Mouse (Mus musculus) midbrain, embryonic 10.5 days (tissue): ENCODE data around the gene Tfeb. TPM values are rescaled to one million over a fixed set of nuclear protein-coding genes. Genes with fewer than 3 reads are reported as not detected.

ENCODE experiments used
- DNase-seq: peaks from one replicate; pipeline ENCODE4 v3.0.0-alpha.2; 2017; ENCODE audit warnings: low spot score
- H3K27ac ChIP-seq: fragments of 300-500 bp; sonication (generic); replicated peaks from 2 replicates; pipeline ENCODE4 v1.5.1; 2016; ENCODE audit warnings: mild to moderate bottlenecking
- H3K27me3 ChIP-seq: fragments of 300-500 bp; sonication (generic); 2 replicates; pipeline ENCODE4 v1.6.1; 2016; ENCODE audit warnings: low read depth, mild to moderate bottlenecking; ENCODE audit not compliant: poor library complexity, severe bottlenecking
- H3K36me3 ChIP-seq: fragments of 300-500 bp; sonication (generic); 2 replicates; pipeline ENCODE4 v1.6.1; 2016; ENCODE audit warnings: mild to moderate bottlenecking, moderate library complexity
- H3K4me1 ChIP-seq: fragments of 300-500 bp; sonication (generic); 2 replicates; pipeline ENCODE4 v1.6.1; 2016
- H3K4me3 ChIP-seq: fragments of 300-500 bp; sonication (generic); 2 replicates; pipeline ENCODE4 v1.5.1; 2016; ENCODE audit warnings: mild to moderate bottlenecking, moderate library complexity
- H3K9me3 ChIP-seq: fragments of 300-500 bp; sonication (generic); replicated peaks from 2 replicates; pipeline ENCODE4 v1.6.1; 2016; ENCODE audit warnings: mild to moderate bottlenecking
- WGBS: fragments of 180-500 bp; shearing (Covaris S2); methylation state at CpG from one replicate; pipeline ENCODE4 v1.1.7; 2016; 5-methylcytosine and 5-hydroxymethylcytosine counted together
- polyA plus RNA-seq: library from polyadenylated mRNA; unstranded; fragments of >200 nt; fragmentation: Nextera tagmentation; extraction: Ambion mirVana; gene quantifications from 2 replicates; pipeline ENCODE4 v1.2.1, GENCODE M21; 2016

The Tfeb gene
- polyA plus RNA-seq, 1 experiment from 2014 or later: 1.9 TPM

DNA sequence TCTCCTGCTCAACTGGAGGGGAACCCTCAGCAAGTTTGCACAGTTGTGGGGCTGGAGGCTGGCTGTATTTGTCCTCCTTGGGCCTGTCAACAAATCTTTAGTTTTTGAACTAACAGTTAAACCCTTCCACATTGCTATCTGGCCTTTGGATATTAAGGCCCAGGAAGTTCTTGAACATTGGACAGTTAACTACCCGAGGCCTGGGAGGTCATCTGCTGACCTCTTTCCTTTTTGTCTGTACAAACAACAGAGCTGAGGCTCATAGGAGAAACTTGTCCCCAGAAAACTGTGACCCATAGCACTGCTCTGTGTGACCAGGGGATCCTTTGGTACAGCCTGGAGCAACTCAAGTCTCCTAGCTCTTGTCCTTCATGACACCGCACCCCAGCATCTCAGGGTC is 37.8 kb upstream of the Tfeb start:
- peaks cover 34% of the 10 kb centered on the region for H3K27me3 ChIP-seq
- peaks cover 59% of the 10 kb centered on the region for H3K36me3 ChIP-seq
- no peak for DNase-seq
- H3K4me1 ChIP-seq: peaks cover 45% of the 10 kb centered on the region
- H3K9me3 ChIP-seq: no peaks in the 10 kb centered on the region
- no peak overlapping the region for H3K27ac ChIP-seq
- H3K4me3 ChIP-seq: no peak overlapping the region
- WGBS: 84% methylated on average over 2 of the region's 2 CpGs

DNA sequence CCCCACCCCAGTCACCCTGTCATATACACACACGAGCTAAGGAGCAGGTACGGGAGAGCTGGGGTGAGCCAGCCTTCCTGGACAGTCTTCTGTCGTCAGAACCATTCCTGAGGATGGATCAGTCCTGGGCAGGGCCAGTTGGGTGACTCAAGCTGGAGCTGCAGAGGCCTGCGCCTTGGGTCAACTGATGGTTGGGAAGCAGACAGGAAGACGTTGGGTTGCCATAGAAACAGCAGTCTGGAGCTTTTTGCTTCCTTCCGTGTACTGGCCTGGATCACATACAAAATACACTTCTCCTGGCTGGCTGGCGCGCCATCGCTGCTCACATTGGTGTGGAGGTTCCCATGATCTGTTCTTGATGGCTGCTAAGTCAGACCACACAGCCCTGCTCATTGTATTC is 35.0 kb upstream of the Tfeb start:
- no peak overlapping the region for H3K4me3 ChIP-seq
- DNase-seq: no peak
- H3K36me3 ChIP-seq: peaks cover 65% of the 10 kb centered on the region
- WGBS: 85% methylated on average over 9 of the region's 9 CpGs
- peaks cover 26% of the 10 kb centered on the region for H3K4me1 ChIP-seq
- no peaks in the 10 kb centered on the region for H3K9me3 ChIP-seq
- H3K27ac ChIP-seq: no peak overlapping the region
- H3K27me3 ChIP-seq: peaks cover 40% of the 10 kb centered on the region

DNA sequence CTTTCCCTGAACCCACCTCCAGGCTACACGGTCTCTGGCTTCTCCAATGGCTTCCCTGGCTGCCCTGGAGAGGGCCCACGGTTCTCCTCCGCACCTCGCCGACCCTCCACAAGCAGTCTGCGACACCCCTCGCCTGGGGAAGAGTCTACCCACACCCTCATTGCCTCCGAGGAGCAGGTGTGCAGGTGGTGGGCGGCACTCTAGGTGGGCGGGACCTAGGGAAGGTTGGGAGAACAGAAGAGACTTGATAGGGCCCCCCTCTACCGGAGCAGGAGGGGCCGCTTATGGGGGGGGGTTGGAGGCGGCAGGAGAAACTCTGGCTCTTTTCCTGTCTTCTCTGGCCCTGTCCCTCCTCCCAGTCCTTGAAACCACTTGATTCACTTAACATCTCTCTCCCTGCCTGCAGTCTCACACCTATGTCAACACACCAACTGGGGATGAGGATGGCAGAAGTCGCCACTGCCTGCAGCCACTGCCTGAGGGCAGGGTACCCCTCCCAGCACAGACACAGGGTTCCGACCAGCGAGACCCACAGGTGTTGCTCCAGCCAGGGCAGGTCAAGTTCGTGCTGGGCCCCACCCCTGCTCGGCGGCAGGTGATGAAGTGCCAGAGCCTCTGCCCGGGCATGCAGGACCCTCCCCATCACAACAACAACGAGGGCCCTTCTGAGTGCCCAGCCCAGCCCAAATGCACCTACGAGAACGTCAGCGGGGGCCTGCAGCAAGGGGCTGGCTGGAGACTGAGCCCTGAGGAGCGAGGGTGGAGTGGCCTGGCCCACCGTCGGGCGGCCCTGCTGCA is 34.1 kb upstream of the Tfeb start:
- 42% methylated on average over 28 of the region's 28 CpGs for WGBS
- Histone ChIP-seq H3K27ac (peak overlapping the region; percentile 0; the same call in 1 of the 2 replicates), H3K9me3 (no peaks in the 10 kb centered on the region), H3K27me3 (peaks cover 37% of the 10 kb centered on the region), H3K4me3 (peak overlapping the region; percentile 14; the same call in 1 of the 2 replicates), H3K36me3 (peaks cover 63% of the 10 kb centered on the region), H3K4me1 (peaks cover 26% of the 10 kb centered on the region)
- DNase-seq: no peak

DNA sequence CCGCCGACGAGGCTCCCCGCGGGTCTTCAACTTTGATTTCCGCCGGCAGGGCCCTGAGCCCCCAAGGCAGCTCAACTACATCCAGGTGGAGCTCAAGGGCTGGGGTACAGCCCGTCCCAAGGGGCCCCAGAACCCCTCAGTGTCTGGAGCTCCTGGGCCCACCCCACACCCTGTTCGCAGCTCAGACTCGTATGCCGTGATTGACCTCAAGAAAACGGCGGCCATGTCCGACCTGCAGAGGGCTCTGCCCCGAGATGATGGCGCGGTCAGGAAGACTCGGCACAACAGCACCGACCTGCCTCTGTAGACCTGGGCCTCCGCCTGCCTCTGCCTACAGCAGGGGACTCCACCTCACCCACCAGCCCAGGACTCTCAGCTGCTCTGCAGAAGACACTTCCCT is 33.3 kb upstream of the Tfeb start:
- Histone ChIP-seq H3K36me3 (peaks cover 56% of the 10 kb centered on the region), H3K27ac (peak overlapping the region; percentile 0; the same call in 1 of the 2 replicates), H3K4me1 (peaks cover 26% of the 10 kb centered on the region), H3K9me3 (no peaks in the 10 kb centered on the region), H3K4me3 (peak overlapping the region; percentile 16; the same call in 1 of the 2 replicates), H3K27me3 (peaks cover 37% of the 10 kb centered on the region)
- 28% methylated on average over 20 of the region's 20 CpGs for WGBS
- DNase-seq: no peak

DNA sequence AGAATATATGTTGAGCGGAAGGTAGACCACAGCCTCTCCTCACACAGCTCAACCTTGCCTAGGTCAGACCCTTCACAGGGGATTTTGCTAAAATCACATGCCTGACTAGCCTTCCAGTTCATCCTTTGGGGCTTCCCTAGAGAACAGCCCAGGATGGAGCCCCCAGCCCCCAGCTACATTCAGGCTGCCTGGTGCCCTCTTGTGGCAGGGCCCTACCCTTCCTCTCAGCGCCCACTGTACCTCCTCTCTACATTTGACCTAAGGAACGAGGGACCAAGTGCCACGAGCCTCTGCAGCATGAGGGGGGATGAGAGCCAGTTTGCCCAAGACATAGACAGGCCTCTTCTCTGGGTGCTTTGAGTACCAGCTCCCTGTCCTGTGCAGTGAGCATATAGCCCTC is 32.1 kb upstream of the Tfeb start:
- 78% methylated on average over 4 of the region's 4 CpGs for WGBS
- DNase-seq: no peak

DNA sequence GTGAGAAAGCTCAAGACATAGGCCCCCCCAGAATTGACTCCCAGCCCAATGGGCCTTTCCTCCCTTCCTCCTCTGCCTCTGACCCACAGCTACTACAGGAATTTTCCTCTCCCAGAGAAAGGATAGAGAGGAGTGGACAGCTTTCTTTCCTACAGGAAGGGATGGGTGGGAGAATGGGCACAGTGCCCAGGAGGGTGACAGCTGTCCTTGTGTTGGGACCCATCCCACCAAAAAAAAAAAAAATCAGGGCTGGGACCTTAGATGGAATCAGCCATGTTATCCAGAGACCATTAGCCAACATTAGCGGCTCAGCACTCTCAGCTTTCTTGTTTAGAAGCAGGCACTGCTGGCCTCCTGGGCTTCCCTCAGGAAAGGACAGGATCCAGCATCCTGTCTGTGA is 30.6 kb upstream of the Tfeb start:
- 85% methylated on average over 1 of the region's 1 CpGs for WGBS
- H3K36me3 ChIP-seq: peaks cover 33% of the 10 kb centered on the region

More for the DNA sequence above, 32.1 kb upstream of the Tfeb start:
- Histone ChIP-seq H3K4me3 (no peak overlapping the region), H3K9me3 (no peaks in the 10 kb centered on the region), H3K27ac (no peak overlapping the region), H3K4me1 (peaks cover 25% of the 10 kb centered on the region), H3K36me3 (peaks cover 47% of the 10 kb centered on the region), H3K27me3 (peaks cover 37% of the 10 kb centered on the region)

DNA sequence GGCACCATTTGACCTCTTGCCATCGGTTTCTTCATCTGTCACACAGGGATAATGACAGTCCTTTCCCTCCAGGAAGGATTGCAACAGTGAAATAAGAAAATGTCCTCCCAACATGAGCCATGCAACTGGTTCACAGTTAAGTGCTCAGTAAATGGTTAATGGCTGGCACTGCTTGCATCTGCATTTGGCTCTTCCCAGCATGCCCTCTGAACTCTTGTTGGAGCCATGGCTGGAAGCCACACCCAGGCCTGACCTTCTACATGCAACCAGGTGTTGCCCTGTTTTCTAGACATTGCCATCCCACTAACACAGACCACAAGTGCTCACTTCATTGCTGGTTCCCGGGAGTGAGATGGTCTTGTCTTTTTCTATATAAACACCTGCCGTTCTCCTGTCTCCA is 28.9 kb upstream of the Tfeb start:
- Histone ChIP-seq H3K36me3 (peaks cover 15% of the 10 kb centered on the region), H3K4me1 (peaks cover 8% of the 10 kb centered on the region), H3K4me3 (no peak overlapping the region), H3K27ac (no peak overlapping the region), H3K9me3 (no peaks in the 10 kb centered on the region), H3K27me3 (peaks cover 22% of the 10 kb centered on the region)
- no peak for DNase-seq
- WGBS: 86% methylated on average over 3 of the region's 3 CpGs

More for the DNA sequence above, 30.6 kb upstream of the Tfeb start:
- Histone ChIP-seq H3K9me3 (no peaks in the 10 kb centered on the region), H3K4me1 (peaks cover 21% of the 10 kb centered on the region), H3K27me3 (peaks cover 37% of the 10 kb centered on the region), H3K4me3 (no peak overlapping the region), H3K27ac (no peak overlapping the region)
- DNase-seq: no peak

DNA sequence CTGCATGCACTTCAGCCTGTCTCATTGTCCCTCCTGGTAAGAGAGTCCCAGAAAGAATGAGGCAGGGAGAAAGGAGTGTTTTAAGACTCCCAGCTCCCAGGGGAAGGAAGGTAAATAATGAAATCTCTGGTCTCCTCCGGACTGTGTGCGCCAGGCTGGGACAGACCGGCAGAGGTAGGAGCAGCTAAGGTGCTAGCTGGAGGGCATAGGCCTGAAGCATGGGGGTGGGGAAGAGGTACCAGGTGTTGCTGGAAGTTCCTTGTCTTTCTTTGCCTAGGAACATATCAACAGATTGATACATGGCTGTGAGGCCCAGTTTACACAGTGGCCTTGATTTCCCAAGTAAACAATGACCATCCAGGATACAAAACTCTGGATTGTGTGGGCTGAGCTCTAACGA is 27.9 kb upstream of the Tfeb start:
- H3K4me1 ChIP-seq: no peaks in the 10 kb centered on the region
- H3K27me3 ChIP-seq: peaks cover 12% of the 10 kb centered on the region
- no peak overlapping the region for H3K27ac ChIP-seq
- H3K4me3 ChIP-seq: no peak overlapping the region
- no peaks in the 10 kb centered on the region for H3K9me3 ChIP-seq
- DNase-seq: no peak
- 85% methylated on average over 4 of the region's 4 CpGs for WGBS
- H3K36me3 ChIP-seq: peaks cover 6% of the 10 kb centered on the region; the same call in 1 of the 2 replicates

DNA sequence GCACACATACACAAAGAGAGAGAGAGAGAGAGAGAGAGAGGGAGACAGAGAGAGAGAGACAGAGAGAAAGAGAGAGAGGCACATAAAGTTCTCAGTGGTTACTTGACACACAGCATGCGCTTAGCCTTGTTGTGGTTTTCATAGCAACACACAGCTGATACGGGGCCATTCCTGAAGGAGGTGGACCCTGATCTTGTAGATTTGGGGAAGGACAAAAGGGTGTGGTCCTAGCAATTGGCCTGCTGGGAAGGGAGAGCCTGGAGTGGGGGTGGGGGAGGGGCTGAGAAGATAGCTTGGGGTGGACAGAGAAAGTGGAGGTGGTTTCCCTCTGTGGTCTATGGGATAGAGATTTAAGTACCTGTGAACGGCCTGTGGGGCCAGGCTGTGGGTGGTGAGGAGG is 26.8 kb upstream of the Tfeb start:
- DNase-seq: no peak
- 80% methylated on average over 3 of the region's 3 CpGs for WGBS

DNA sequence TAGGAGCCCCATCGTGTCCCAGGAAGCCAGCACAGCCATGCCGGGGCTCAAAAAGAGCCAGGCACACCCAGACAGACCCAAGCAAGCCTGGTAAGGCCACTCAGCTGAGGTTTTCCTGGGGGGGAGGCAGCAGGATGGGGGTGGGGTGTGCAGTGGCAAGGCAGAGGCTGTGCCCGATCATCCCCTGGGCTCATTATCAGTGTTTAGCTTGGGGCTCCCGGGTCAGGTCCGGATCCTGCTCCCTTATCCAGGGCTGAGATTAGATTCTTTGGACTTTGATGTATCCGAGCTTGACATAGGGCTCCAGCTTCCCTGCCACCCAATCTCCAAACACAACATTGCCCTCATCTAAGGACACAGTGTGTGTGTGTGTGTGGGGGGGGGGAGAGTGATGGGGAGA is 24.9 kb upstream of the Tfeb start:
- DNase-seq: no peak
- Histone ChIP-seq H3K27ac (no peak overlapping the region), H3K4me3 (no peak overlapping the region), H3K9me3 (no peaks in the 10 kb centered on the region), H3K27me3 (no peaks in the 10 kb centered on the region), H3K4me1 (no peaks in the 10 kb centered on the region), H3K36me3 (no peaks in the 10 kb centered on the region)
- WGBS: 73% methylated on average over 6 of the region's 6 CpGs

More for the DNA sequence above, 26.8 kb upstream of the Tfeb start:
- Histone ChIP-seq H3K4me1 (no peaks in the 10 kb centered on the region), H3K27me3 (peaks cover 2% of the 10 kb centered on the region; the same call in 1 of the 2 replicates), H3K36me3 (no peaks in the 10 kb centered on the region), H3K9me3 (no peaks in the 10 kb centered on the region), H3K27ac (no peak overlapping the region), H3K4me3 (no peak overlapping the region)

DNA sequence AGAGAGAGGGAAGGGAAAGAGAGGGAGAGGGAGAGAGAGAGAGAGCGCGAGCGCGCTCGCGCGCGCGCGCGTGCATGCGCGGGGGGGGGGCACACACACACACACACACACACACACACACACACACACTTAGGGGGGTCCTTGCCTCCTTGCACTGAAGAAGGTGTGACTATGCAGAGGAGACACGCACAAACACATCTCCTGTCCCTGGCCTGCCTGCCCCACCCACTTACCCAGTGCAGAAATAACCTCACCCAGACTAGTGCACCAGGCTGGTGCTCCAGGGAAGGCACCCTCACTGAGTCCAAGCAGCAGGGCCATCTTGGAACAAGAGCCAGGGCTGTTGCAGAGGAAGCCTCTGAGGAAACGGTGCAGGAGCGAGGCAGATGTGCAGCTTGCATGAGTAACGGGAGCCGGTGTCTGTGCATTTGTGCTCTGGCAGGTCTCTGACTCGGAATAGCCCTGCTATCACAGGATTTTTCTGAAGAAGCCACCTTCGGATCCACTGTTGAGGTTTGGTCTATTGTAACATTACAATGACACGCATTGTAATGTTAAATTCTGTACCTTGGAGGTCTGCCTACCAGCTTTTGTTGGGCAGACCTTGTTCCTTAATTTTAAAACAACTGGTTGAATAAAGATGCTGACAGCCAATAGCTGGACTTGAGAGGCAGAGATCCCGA is 23.8 kb upstream of the Tfeb start:
- DNase-seq: no peak
- no peaks in the 10 kb centered on the region for H3K9me3 ChIP-seq
- H3K4me3 ChIP-seq: no peak overlapping the region
- H3K36me3 ChIP-seq: no peaks in the 10 kb centered on the region
- no peak overlapping the region for H3K27ac ChIP-seq
- WGBS: 46% methylated on average over 11 of the region's 22 CpGs
- H3K27me3 ChIP-seq: no peaks in the 10 kb centered on the region
- no peaks in the 10 kb centered on the region for H3K4me1 ChIP-seq

DNA sequence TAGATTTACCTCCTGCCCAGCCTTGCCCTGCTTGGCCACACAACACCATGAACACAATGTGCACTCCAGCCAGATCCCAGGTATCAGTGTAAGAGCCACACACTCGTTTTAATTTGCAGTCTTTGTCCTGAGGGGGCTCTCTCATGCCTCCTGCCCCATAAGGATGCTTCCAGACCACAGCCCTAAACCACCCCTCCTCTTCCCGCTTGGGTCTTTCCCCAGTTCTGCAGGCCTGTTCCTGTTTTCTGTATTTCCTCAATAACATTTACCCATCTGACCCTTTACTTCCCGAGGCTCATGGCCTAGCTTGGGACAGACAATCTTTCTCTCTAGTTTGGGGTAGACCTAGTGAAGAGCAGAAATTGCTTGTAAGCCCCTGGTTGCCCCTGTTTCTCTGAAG is 21.8 kb upstream of the Tfeb start:
- Histone ChIP-seq H3K4me1 (no peaks in the 10 kb centered on the region), H3K27me3 (no peaks in the 10 kb centered on the region; the same call in 1 of the 2 replicates), H3K36me3 (no peaks in the 10 kb centered on the region), H3K4me3 (no peak overlapping the region), H3K9me3 (no peaks in the 10 kb centered on the region), H3K27ac (no peak overlapping the region)
- no peak for DNase-seq
- 74% methylated on average over 3 of the region's 3 CpGs for WGBS

DNA sequence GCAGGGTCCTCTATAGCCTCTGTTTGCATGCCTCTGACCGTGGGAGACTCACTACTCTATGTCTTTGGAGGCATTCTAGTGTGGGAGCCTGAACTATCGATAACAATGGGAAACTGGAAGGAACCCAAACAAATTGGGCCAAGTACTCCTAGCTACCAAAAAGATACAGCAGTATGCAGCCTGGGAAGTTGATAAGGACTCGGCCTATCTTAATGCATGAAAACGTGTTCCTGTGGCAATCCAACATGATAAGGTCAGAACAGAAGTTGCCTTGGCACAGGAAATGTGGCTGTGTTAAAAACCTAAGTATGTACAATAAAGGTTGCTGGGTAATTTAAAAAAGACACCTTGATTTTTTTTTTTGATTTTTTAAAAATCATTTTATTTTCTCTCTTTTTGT is 15.6 kb upstream of the Tfeb start:
- Histone ChIP-seq H3K9me3 (no peaks in the 10 kb centered on the region), H3K27me3 (no peaks in the 10 kb centered on the region; the same call in 1 of the 2 replicates), H3K27ac (no peak overlapping the region), H3K36me3 (no peaks in the 10 kb centered on the region), H3K4me3 (no peak overlapping the region), H3K4me1 (no peaks in the 10 kb centered on the region)
- no peak for DNase-seq
- WGBS: 89% methylated on average over 4 of the region's 4 CpGs
